Mouse (Mus musculus) small intestine, adult 2 months (tissue): Measurements from ENCODE around the gene Impdh2.

Experiments used
- CTCF ChIP-seq: fragments of 200-500 bp; IDR thresholded peaks from 2 replicates; pipeline ENCODE4 v1.5.1; 2012; ENCODE audit warnings: low read depth, mild to moderate bottlenecking, control low read depth, inconsistent platforms, low read length, moderate library complexity, mixed read lengths; ENCODE audit not compliant: insufficient replicate concordance, insufficient read length; ENCODE audit errors: extremely low read depth
- POLR2A ChIP-seq: fragments of 200-500 bp; IDR thresholded peaks from 2 replicates; pipeline ENCODE4 v1.6.1; 2012; ENCODE audit warnings: low read depth, mild to moderate bottlenecking, control low read depth, inconsistent platforms, low read length, moderate library complexity

DNA sequence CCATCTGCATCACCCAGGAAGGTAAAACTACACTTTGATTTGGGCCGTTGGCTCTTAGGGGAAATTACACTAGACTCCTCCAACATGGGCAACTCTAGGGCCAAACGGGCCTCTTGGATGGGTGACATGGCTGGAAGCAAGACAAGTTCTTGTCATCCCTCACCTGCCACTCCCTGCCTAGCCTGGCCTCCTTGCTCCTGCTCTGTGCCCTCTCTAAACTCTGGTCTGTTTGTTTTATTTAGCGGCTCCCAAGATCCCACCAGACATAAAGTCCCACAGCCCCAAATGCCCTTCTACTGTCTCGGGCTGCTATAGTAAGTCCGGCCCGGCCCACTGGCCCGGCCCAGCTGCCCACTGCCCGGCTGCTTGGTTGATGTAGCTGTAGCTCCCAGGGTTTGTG lies 3.6 kb downstream of the Impdh2 start:
- no peak for TF ChIP-seq CTCF
- TF ChIP-seq POLR2A = no peak
